Comparison of ENCODE assay signal across 8 mouse cellular contexts in genomic region chr2:130839874-130840661, GRCm38 (mm10).
DNase-seq lines count a peak whose midpoint lies in the region; ATAC-seq and TF ChIP-seq lines count a peak whose summit lies in the region.

No protein-coding gene starts in this region.

- under 1% methylated on average over 76 of the region's 77 CpGs for WGBS in forebrain, embryonic 15.5 days
- under 1% methylated on average over 48 of the region's 77 CpGs for WGBS in liver, postnatal 0 days (ENCODE audit: insufficient replicate concordance)
- WGBS in neural tube, embryonic 13.5 days = under 1% methylated on average over 77 of the region's 77 CpGs

- peak; percentile 51 for DNase-seq in ES-CJ7 (ENCODE audit: low read depth, low spot score)
- peak; percentile 77 for DNase-seq in cerebellum, adult 11 months
- peak; percentile 68 for DNase-seq in heart, postnatal 25 days (ENCODE audit: low spot score)
- DNase-seq in layer of hippocampus, adult 11-12 months (ENCODE audit: low spot score) = peak; percentile 77
- DNase-seq in liver, postnatal 0 days = peak; percentile 90

- H3K4me3 ChIP-seq in forebrain, embryonic 15.5 days = peak overlapping the region; percentile 74
- H3K4me3 ChIP-seq in liver, postnatal 0 days (ENCODE audit: low read depth, low read length) = peak overlapping the region; percentile 97
- peak overlapping the region; percentile 95 for H3K4me3 ChIP-seq in neural tube, embryonic 13.5 days
- H3K4me3 ChIP-seq in testis, adult 2 months (ENCODE audit: control insufficient read depth, low read depth, low read length) = peak overlapping the region; percentile 100

- peak; percentile 53 for TF ChIP-seq POLR2A in testis, adult 2 months (IDR thresholded peaks at IDR 0.05; ENCODE audit: control insufficient read depth, low read depth, low read length)

- TF ChIP-seq EP300 in liver, postnatal 0 days (IDR thresholded peaks at IDR 0.05; ENCODE audit: low read depth) = no peak

- H3K4me1 ChIP-seq in forebrain, embryonic 15.5 days = peaks cover 36% of the 10 kb centered on the region
- H3K4me1 ChIP-seq in liver, postnatal 0 days (ENCODE audit: insufficient read depth) = peaks cover 11% of the 10 kb centered on the region; the same call in 1 of the 2 replicates
- H3K4me1 ChIP-seq in neural tube, embryonic 13.5 days (replicated peaks) = peaks cover 35% of the 10 kb centered on the region
- H3K4me1 ChIP-seq in testis, adult 2 months (ENCODE audit: control insufficient read depth, insufficient read depth, low read length) = peaks cover 3% of the 10 kb centered on the region

- H3K36me3 ChIP-seq in forebrain, embryonic 15.5 days = peaks cover 12% of the 10 kb centered on the region; the same call in 1 of the 2 replicates
- H3K36me3 ChIP-seq in liver, postnatal 0 days (replicated peaks; ENCODE audit: insufficient read depth, low read length) = no peaks in the 10 kb centered on the region; the same call in 1 of the 2 replicates
- H3K36me3 ChIP-seq in neural tube, embryonic 13.5 days = peaks cover 18% of the 10 kb centered on the region
- no peaks in the 10 kb centered on the region for H3K36me3 ChIP-seq in testis, adult 2 months (ENCODE audit: control insufficient read depth, insufficient read depth, low read length)

- H3K27me3 ChIP-seq in forebrain, embryonic 15.5 days = no peaks in the 10 kb centered on the region
- no peaks in the 10 kb centered on the region for H3K27me3 ChIP-seq in liver, postnatal 0 days (ENCODE audit: insufficient read depth, low read length)
- H3K27me3 ChIP-seq in neural tube, embryonic 13.5 days = no peaks in the 10 kb centered on the region
- no peaks in the 10 kb centered on the region for H3K27me3 ChIP-seq in testis, adult 2 months (ENCODE audit: control insufficient read depth, insufficient read depth, low read length)

- no peaks in the 10 kb centered on the region for H3K9me3 ChIP-seq in forebrain, embryonic 15.5 days
- no peaks in the 10 kb centered on the region for H3K9me3 ChIP-seq in liver, postnatal 0 days (ENCODE audit: low read length)
- H3K9me3 ChIP-seq in neural tube, embryonic 13.5 days = no peaks in the 10 kb centered on the region

- intact Hi-C loops in heart, postnatal 25 days (cut with DNase I) = loop anchor here (2.0 kb wide), 1 partner anchor 67 kb away; the partner anchor contains the start of genes 4930402H24Rik and Atrn

- peak overlapping the region; percentile 97 for H3K27ac ChIP-seq in forebrain, embryonic 15.5 days (replicated peaks)
- peak overlapping the region; percentile 91 for H3K27ac ChIP-seq in liver, postnatal 0 days (ENCODE audit: low read depth)
- H3K27ac ChIP-seq in neural tube, embryonic 13.5 days (replicated peaks) = peak overlapping the region; percentile 99
- H3K27ac ChIP-seq in testis, adult 2 months (ENCODE audit: control insufficient read depth, insufficient read depth, low read depth, low read length) = peak overlapping the region; percentile 99

- ATAC-seq in forebrain, embryonic 15.5 days (replicated peaks) = peak; percentile 85
- peak; percentile 93 for ATAC-seq in liver, postnatal 0 days
- peak; percentile 88 for ATAC-seq in neural tube, embryonic 13.5 days (ENCODE audit: low read depth)

- H3K4me2 ChIP-seq in forebrain, embryonic 15.5 days (replicated peaks) = peak overlapping the region; percentile 51
- H3K4me2 ChIP-seq in liver, postnatal 0 days (ENCODE audit: low read depth, low read length) = peak overlapping the region; percentile 99
- H3K4me2 ChIP-seq in neural tube, embryonic 13.5 days = peak overlapping the region; percentile 68

- H3K9ac ChIP-seq in forebrain, embryonic 15.5 days (replicated peaks) = peak overlapping the region; percentile 92
- peak overlapping the region; percentile 81 for H3K9ac ChIP-seq in liver, postnatal 0 days (replicated peaks)
- peak overlapping the region; percentile 99 for H3K9ac ChIP-seq in neural tube, embryonic 13.5 days

- TF ChIP-seq CTCF in liver, postnatal 0 days (IDR thresholded peaks at IDR 0.05; ENCODE audit: low read depth) = no peak
- TF ChIP-seq CTCF in testis, adult 2 months (IDR thresholded peaks at IDR 0.05; ENCODE audit: control insufficient read depth, insufficient read depth, insufficient replicate concordance, low read depth, low read length) = no peak

Comparison
In these comparisons a context has a peak if more than half of its experiments do, and no peak if none do; other contexts are left out.
1. Peak in every context shown above with its lines: DNase-seq, ATAC-seq, H3K4me3 ChIP-seq and H3K27ac ChIP-seq.